Mouse (Mus musculus) midbrain, embryonic 11.5 days (tissue): ENCODE measurements at regions not wholly inside any gene's neighbourhood (a gene's known extent, or its start where the extent isn't known, plus 50 kb on each side); places are given as distances from the start of the nearest gene placed in this dataset.

ENCODE experiments used
- ATAC-seq: fragments of 200-750 bp; cut with Nextera tagmentation; 2 replicates; pipeline ENCODE4 v1.8.0; 2017; ENCODE audit warnings: moderate TSS enrichment, moderate library complexity; ENCODE audit not compliant: low FRiP score
- DNase-seq: peaks from one replicate; pipeline ENCODE4 v3.0.0; 2015; ENCODE audit warnings: low spot score; ENCODE audit errors: missing footprints
- H3K27ac ChIP-seq: fragments of 300-500 bp; sonication (generic); 2 replicates; pipeline ENCODE4 v1.5.1; 2014; ENCODE audit warnings: low read depth, low read length
- H3K27me3 ChIP-seq: fragments of 300-500 bp; sonication (generic); 2 replicates; pipeline ENCODE4 v1.6.1; 2014; ENCODE audit warnings: mild to moderate bottlenecking, low read length, moderate library complexity, mixed read lengths; ENCODE audit not compliant: control insufficient read depth, insufficient read depth
- H3K36me3 ChIP-seq: fragments of 300-500 bp; sonication (generic); 2 replicates; pipeline ENCODE4 v1.6.1; 2014; ENCODE audit warnings: mild to moderate bottlenecking, low read length, moderate library complexity, mixed read lengths; ENCODE audit not compliant: control insufficient read depth, insufficient read depth
- H3K4me1 ChIP-seq: fragments of 300-500 bp; sonication (generic); 2 replicates; pipeline ENCODE4 v1.6.1; 2014; ENCODE audit warnings: low read length; ENCODE audit not compliant: control insufficient read depth, insufficient read depth
- H3K4me2 ChIP-seq: fragments of 300-500 bp; sonication (generic); 2 replicates; pipeline ENCODE4 v1.6.1; 2014; ENCODE audit warnings: mild to moderate bottlenecking, moderate library complexity
- H3K4me3 ChIP-seq: fragments of 300-500 bp; sonication (generic); 2 replicates; pipeline ENCODE4 v1.5.1; 2014; ENCODE audit warnings: low read depth, low read length
- H3K9ac ChIP-seq: fragments of 300-500 bp; sonication (generic); 2 replicates; pipeline ENCODE4 v1.6.1; 2014; ENCODE audit warnings: low read length
- H3K9me3 ChIP-seq: fragments of 300-500 bp; sonication (generic); 2 replicates; pipeline ENCODE4 v1.6.1; 2016; ENCODE audit warnings: low read length; ENCODE audit not compliant: control insufficient read depth
- WGBS: fragments of 180-500 bp; shearing (Covaris S2); extraction: QIAGEN DNeasy Blood & Tissue Kit; methylation state at CpG from one replicate; pipeline ENCODE4 v1.1.7; 2014; 5-methylcytosine and 5-hydroxymethylcytosine counted together

- Histone ChIP-seq H3K36me3 (no peaks in the 10 kb centered on the region), H3K4me3 (no peak overlapping the region), H3K4me2 (no peak overlapping the region), H3K9ac (no peak overlapping the region), H3K9me3 (no peaks in the 10 kb centered on the region), H3K27me3 (no peaks in the 10 kb centered on the region), H3K27ac (no peak overlapping the region), H3K4me1 (no peaks in the 10 kb centered on the region)
- ATAC-seq = no peak
- DNase-seq = no peak
- WGBS = 85% methylated on average over 3 of the region's 3 CpGs
These were observed 229.3 kb upstream of the Tet2 start for GRCm38 (mm10) chr3:133774229-133774628.

DNA sequence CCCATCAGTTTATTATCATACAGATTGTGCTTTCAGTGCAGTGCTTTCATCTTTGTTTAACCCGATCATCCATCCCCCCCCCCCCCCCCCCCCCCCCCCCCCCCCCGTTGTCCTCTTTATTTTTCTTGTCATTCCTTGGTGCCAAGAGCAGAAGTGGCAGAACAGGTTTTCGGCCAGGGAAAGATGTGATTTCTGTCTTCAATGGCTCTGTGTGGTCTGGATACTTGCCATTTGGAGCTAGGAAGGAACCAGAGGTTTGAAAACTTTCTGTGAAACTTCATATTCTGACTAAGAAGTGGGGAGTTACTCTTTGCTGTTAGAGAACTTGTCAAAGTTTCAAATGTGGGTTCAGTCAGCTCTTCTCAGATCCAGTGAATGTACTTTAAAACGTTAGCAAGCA lies 231.1 kb upstream of the Tet2 start:
- H3K4me3 ChIP-seq = no peak overlapping the region
- H3K9me3 ChIP-seq = no peaks in the 10 kb centered on the region
- no peak overlapping the region for H3K4me2 ChIP-seq
- H3K36me3 ChIP-seq = no peaks in the 10 kb centered on the region
- ATAC-seq (no peak), DNase-seq (no peak)
- H3K27me3 ChIP-seq = no peaks in the 10 kb centered on the region
- WGBS = 49% methylated on average over 4 of the region's 4 CpGs
- H3K27ac ChIP-seq = no peak overlapping the region
- no peaks in the 10 kb centered on the region for H3K4me1 ChIP-seq
- no peak overlapping the region for H3K9ac ChIP-seq

DNA sequence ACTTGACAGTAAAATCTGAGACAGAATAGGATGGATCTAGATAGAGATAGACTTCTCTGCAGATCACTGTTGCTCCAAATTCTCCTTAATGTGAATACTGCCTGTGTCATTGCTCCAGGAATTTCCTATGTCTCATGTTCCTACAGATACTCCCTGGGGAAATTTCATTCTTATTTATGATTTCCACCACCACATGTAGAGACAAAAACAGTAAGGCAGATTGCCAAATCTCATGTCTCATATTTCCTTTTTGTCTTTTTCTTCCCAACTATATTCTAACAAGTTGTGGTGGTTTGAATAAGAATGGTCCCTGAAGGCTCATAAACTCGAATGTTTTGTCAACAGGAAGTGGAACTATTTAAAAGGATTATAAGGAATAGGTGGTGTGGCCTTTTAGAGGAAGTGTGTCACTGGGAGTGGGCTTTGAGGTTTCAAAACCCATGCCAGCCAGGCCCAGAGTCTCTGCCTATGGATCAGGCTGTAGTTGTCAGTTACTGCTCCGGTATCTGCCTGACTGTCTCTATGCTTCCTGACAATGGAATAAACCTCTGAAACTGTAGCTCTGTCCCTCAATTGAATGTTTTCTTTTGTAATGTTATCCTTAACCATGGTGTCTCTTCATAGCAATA lies 234.3 kb upstream of the Tet2 start:
- 76% methylated on average over 2 of the region's 2 CpGs for WGBS

DNA sequence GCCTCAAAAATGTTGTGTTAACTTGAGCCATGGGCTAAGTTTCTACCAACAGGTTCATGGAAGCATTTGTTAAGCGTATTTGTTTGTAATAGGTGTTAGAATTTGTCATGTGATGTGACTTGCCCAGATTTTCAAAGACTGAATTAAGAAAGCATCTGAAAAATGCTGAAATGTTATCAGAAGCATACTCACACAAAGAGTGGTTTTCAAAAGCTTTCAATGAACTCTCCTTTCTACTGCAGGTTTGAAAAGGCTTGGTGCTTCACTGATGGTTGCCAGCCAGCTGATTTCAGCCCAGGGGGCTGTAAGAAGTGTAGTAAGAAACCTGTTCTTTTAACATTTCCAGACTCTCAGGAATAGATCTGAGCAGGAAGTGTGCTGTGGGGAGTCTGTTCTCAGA lies 238.1 kb upstream of the Tet2 start:
- Histone ChIP-seq H3K9ac (no peak overlapping the region), H3K36me3 (no peaks in the 10 kb centered on the region), H3K9me3 (no peaks in the 10 kb centered on the region), H3K27ac (no peak overlapping the region), H3K27me3 (no peaks in the 10 kb centered on the region), H3K4me1 (no peaks in the 10 kb centered on the region), H3K4me2 (no peak overlapping the region), H3K4me3 (no peak overlapping the region)
- DNase-seq (no peak), ATAC-seq (no peak)
- WGBS = 87% methylated on average over 1 of the region's 1 CpGs

More for the DNA sequence above, 234.3 kb upstream of the Tet2 start:
- Histone ChIP-seq H3K4me1 (no peaks in the 10 kb centered on the region), H3K9ac (no peak overlapping the region), H3K4me3 (no peak overlapping the region), H3K4me2 (no peak overlapping the region), H3K27me3 (no peaks in the 10 kb centered on the region), H3K9me3 (no peaks in the 10 kb centered on the region), H3K36me3 (no peaks in the 10 kb centered on the region), H3K27ac (no peak overlapping the region)
- DNase-seq (no peak), ATAC-seq (no peak)

GRCm38 (mm10) chr3:133791361-133791760 lies 246.4 kb upstream of the Tet2 start:
- Histone ChIP-seq H3K9me3 (no peaks in the 10 kb centered on the region), H3K4me1 (no peaks in the 10 kb centered on the region), H3K27ac (no peak overlapping the region), H3K4me2 (no peak overlapping the region), H3K27me3 (no peaks in the 10 kb centered on the region), H3K36me3 (no peaks in the 10 kb centered on the region), H3K9ac (no peak overlapping the region), H3K4me3 (no peak overlapping the region)
- DNase-seq = no peak
- ATAC-seq = no peak
- 94% methylated on average over 2 of the region's 2 CpGs for WGBS

DNA sequence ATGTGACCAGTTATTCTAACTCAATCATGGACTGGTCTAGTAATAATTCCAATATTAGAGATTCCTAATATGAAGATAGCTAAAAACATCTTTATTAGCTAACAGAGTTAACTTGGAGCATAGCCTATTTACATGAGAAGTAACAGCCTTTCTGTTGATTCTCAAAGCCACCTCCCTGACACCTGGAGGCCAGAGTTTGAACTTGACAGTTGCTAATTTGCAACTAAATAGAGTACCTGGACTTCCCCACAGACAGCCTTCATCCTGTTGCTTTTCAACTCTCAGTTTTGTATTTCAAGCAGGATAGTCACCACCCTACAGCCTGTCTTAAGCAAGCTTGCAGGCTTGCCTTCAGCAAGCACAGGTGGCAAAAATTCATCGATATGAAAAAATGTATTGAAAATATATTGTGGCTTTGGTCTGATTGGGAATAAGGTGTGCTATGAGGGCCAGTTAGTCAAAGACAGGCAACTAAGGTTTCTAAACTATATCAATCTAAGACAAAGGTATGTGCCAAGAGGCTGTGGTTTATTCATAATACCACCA lies 264.1 kb upstream of the Tet2 start:
- WGBS = 92% methylated on average over 1 of the region's 1 CpGs
- DNase-seq = no peak
- H3K9ac ChIP-seq = no peak overlapping the region
- no peak overlapping the region for H3K4me3 ChIP-seq
- H3K27ac ChIP-seq = no peak overlapping the region
- H3K4me1 ChIP-seq = no peaks in the 10 kb centered on the region
- no peaks in the 10 kb centered on the region for H3K36me3 ChIP-seq
- H3K9me3 ChIP-seq = no peaks in the 10 kb centered on the region
- H3K27me3 ChIP-seq = no peaks in the 10 kb centered on the region
- ATAC-seq = no peak
- H3K4me2 ChIP-seq = no peak overlapping the region

- Histone ChIP-seq H3K27me3 (no peaks in the 10 kb centered on the region), H3K4me1 (no peaks in the 10 kb centered on the region), H3K9me3 (no peaks in the 10 kb centered on the region), H3K4me2 (no peak overlapping the region), H3K27ac (no peak overlapping the region), H3K36me3 (no peaks in the 10 kb centered on the region), H3K9ac (no peak overlapping the region), H3K4me3 (no peak overlapping the region)
- 87% methylated on average over 4 of the region's 4 CpGs for WGBS
- no peak for ATAC-seq
- DNase-seq = no peak
These were observed 274.2 kb upstream of the Tet2 start for GRCm38 (mm10) chr3:133818966-133819700.

GRCm38 (mm10) chr3:133833739-133834391 lies 288.9 kb upstream of the Tet2 start:
- Histone ChIP-seq H3K27ac (no peak overlapping the region), H3K9me3 (no peaks in the 10 kb centered on the region), H3K4me3 (no peak overlapping the region), H3K27me3 (no peaks in the 10 kb centered on the region), H3K4me2 (no peak overlapping the region), H3K36me3 (no peaks in the 10 kb centered on the region), H3K9ac (no peak overlapping the region), H3K4me1 (no peaks in the 10 kb centered on the region)
- 90% methylated on average over 2 of the region's 2 CpGs for WGBS
- ATAC-seq (no peak), DNase-seq (no peak)

DNA sequence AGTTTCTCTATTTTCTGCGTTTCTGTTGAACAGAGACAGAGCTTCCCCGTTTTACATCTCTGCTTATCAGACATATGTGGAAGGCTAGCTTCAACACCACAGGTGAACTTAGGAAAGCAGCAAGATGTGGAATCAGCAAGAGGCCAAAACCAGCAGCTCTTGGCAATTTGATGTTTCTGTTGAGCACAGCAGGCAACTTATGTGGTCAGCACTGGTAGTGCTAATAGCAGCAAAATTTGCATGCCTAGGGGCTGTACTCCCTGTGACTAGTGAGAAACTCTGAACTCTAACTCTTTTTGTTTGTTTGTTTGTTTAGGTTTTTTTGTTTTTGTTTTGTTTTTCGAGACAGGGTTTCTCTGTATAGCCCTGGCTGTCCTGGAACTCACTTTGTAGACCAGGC lies 289.5 kb upstream of the Tet2 start:
- no peaks in the 10 kb centered on the region for H3K27me3 ChIP-seq
- no peak overlapping the region for H3K27ac ChIP-seq
- no peak overlapping the region for H3K4me3 ChIP-seq
- 85% methylated on average over 3 of the region's 3 CpGs for WGBS
- no peak for ATAC-seq
- no peaks in the 10 kb centered on the region for H3K9me3 ChIP-seq
- no peaks in the 10 kb centered on the region for H3K4me1 ChIP-seq
- no peak overlapping the region for H3K4me2 ChIP-seq
- no peak for DNase-seq
- H3K36me3 ChIP-seq = no peaks in the 10 kb centered on the region
- H3K9ac ChIP-seq = no peak overlapping the region
